Mouse (Mus musculus): ENCODE results near the gene Thap8. TPM values are rescaled to one million over a fixed set of nuclear protein-coding genes. Genes with fewer than 3 reads are reported as not detected.

Gene Thap8
- polyA plus RNA-seq (2015; fragmentation: Nextera tagmentation; extraction: Ambion mirVana): 0.25 and 0.53 TPM in 2 replicates

DNA sequence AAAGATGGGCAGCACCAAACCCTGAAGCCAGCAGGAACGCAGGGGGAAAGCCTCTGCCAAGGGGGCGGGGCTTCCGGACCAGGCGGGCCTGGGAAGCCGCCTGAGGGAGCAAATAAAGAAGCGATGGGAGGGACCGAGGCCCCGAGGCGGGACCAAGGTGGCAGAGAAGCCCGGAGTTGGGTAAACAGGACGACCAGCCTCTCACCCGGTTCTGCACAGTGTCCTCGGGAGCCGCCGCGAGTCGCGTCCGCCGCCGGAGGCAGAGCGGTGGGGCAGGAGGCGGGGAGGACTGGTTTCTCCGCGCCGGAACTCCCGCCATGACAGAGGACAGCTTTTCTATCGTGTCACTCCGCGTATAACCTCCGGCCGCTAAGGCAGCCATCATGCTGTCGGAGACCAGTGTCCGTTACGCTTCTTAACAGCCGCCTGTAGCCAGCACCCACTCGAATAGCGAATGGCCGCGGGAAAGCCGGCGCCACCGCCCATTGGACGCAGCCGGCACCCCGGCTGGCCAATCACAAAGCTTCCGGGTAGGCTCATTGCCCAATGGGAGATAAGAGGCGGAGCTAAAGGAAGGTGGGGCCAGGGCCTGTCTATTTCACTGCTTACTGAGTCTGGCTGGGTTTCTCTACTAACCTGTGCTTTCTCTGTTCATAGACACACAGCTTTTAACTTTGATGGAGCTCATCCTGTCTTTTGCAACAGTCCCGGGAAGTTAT is at the start of gene Thap8, which contains the start of gene Wdr62:
Gene Thap8, plus strand, starts transcription at position 144 of the 719 bp plus-strand sequence.
Gene Wdr62, minus strand, starts transcription at position 469 of the 719 bp plus-strand sequence.
- under 1% methylated on average over 49 of the region's 49 CpGs for WGBS
- no peaks in the 10 kb centered on the region for H3K27me3 ChIP-seq (ENCODE audit: control insufficient read depth, insufficient read depth, low read length)
- peak within 1 kb of the TSS; percentile 86 for H3K4me3 ChIP-seq (replicated peaks; ENCODE audit: low read length)
- H3K9me3 ChIP-seq (replicated peaks; ENCODE audit: control insufficient read depth, low read length): no peaks in the 10 kb centered on the region
- H3K4me2 ChIP-seq (ENCODE audit: low read depth, low read length): peak within 1 kb of the TSS; percentile 96
- peak; percentile 96 for ATAC-seq (ENCODE audit: insufficient read depth, low FRiP score)
- 0 out of 2 replicates have a peak, but pooled peaks cover 3% of the 10 kb centered on the region for H3K4me1 ChIP-seq (ENCODE audit: control insufficient read depth, insufficient read depth, low read length)
- peak within 1 kb of the TSS; percentile 99 for H3K27ac ChIP-seq (ENCODE audit: low read length)
- H3K36me3 ChIP-seq (ENCODE audit: control insufficient read depth, insufficient read depth, low read length): no peaks in the 10 kb centered on the region
- H3K9ac ChIP-seq (ENCODE audit: low read length): peak within 1 kb of the TSS; percentile 68

DNA sequence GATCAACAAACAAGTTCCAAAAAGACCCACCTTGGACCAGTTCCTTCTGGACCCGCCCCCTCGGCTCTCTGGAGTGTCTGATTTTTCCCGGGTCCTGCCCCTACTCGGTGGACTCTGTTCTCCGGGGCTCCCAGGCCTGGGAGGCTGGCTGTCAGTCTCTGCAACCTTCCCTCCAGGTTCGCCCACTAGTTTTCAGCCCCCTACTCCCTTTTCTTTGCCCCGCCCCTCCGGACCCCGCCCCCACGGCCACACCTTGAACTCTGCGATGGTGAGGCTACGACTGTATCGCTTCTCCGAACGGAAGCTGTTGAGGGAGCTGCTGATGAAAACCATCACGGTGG is 48.6 kb upstream of the Thap8 start:
- ATAC-seq (ENCODE audit: insufficient read depth, low FRiP score): no peak
- Histone ChIP-seq H3K36me3 (ENCODE audit: control insufficient read depth, insufficient read depth, low read length) (peaks cover 9% of the 10 kb centered on the region; the same call in 1 of the 2 replicates), H3K27ac (ENCODE audit: low read length) (no peak overlapping the region; the same call in 1 of the 2 replicates), H3K4me2 (ENCODE audit: low read depth, low read length) (peak overlapping the region; percentile 82), H3K9me3 (replicated peaks; ENCODE audit: control insufficient read depth, low read length) (no peaks in the 10 kb centered on the region), H3K27me3 (ENCODE audit: control insufficient read depth, insufficient read depth, low read length) (no peaks in the 10 kb centered on the region), H3K4me3 (replicated peaks; ENCODE audit: low read length) (peak overlapping the region; percentile 83), H3K4me1 (ENCODE audit: control insufficient read depth, insufficient read depth, low read length) (peaks cover 14% of the 10 kb centered on the region), H3K9ac (ENCODE audit: low read length) (peak overlapping the region; percentile 81)
- WGBS: 0% methylated on average over 16 of the region's 16 CpGs

DNA sequence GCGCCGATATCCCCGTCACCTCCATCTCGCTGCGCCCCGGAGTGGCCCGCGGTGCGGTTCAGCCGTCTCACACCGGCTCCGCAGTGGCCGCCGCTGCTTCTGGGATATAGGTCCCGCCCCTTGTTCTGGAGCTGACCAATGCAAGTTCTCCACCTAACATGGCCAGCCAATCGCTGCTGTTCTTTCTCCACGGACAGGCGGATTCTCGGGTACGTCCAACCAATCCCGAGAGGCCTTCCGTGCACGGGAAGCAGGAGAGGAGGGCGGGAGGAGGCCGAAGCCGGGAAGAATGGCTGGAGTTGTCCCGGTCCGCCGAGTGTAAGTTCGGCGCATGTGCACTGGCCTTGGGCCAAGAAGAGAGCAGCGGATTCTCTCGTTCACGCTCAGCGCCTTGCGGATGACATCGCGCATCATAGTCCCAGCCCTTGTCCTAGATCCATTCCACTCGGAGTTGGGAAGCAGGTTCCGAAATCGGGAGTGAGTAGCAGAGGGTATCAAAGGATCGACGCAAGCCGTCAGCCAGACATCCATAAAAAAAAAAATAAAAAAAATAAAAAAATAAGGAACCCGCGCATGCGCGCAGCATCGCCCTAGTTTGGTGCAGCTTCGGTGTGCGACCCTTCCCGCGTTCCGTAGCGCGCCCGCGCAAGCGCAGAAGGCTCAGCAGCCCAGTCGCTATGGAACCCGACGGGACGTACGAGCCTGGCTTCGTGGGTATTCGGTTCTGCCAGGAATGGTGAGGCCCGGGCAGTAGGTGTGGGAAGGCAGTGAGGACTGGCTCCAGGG is 48.0 kb upstream of the Thap8 start, which contains the start of the genes Polr2i and Tbcb:
Gene Polr2i, plus strand, starts transcription at position 280 of the 786 bp plus-strand sequence.
Gene Tbcb, minus strand, starts transcription at position 604 of the 786 bp plus-strand sequence.
- peaks cover 4% of the 10 kb centered on the region; the same call in 1 of the 2 replicates for H3K36me3 ChIP-seq (ENCODE audit: control insufficient read depth, insufficient read depth, low read length)
- no peaks in the 10 kb centered on the region for H3K27me3 ChIP-seq (ENCODE audit: control insufficient read depth, insufficient read depth, low read length)
- peak; percentile 96 for ATAC-seq (ENCODE audit: insufficient read depth, low FRiP score)
- peaks cover 14% of the 10 kb centered on the region for H3K4me1 ChIP-seq (ENCODE audit: control insufficient read depth, insufficient read depth, low read length)
- under 1% methylated on average over 67 of the region's 67 CpGs for WGBS
- peak within 1 kb of the TSS; percentile 97 for H3K27ac ChIP-seq (ENCODE audit: low read length)
- H3K9ac ChIP-seq (ENCODE audit: low read length): peak within 1 kb of the TSS; percentile 84
- peak within 1 kb of the TSS; percentile 83 for H3K4me3 ChIP-seq (replicated peaks; ENCODE audit: low read length)
- H3K4me2 ChIP-seq (ENCODE audit: low read depth, low read length): peak within 1 kb of the TSS; percentile 82
- no peaks in the 10 kb centered on the region for H3K9me3 ChIP-seq (replicated peaks; ENCODE audit: control insufficient read depth, low read length)

DNA sequence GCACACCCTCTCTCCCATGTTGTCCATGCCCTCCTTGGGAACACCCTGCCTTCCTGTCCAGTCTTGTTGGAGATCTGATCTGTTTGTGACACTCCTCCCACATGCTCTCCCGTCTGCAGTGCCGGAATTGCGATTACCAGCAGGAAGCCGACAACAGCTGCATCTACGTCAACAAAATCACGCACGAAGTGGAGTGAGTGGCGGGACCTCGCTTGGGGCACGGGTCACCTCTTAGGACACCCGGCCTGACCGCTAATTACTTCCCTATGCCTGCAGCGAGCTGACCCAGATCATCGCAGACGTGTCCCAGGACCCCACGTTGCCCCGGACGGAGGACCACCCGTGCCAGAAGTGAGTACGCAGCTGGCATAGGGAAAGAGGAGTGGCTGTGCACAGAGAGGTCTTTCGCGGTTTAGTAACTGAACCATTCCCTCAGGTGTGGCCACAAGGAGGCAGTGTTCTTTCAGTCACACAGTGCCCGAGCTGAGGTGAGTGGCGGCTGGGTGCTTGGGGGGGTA is 47.2 kb upstream of the Thap8 start:
- no peaks in the 10 kb centered on the region for H3K9me3 ChIP-seq (replicated peaks; ENCODE audit: control insufficient read depth, low read length)
- peak overlapping the region; percentile 83 for H3K4me3 ChIP-seq (replicated peaks; ENCODE audit: low read length)
- peaks cover 14% of the 10 kb centered on the region for H3K4me1 ChIP-seq (ENCODE audit: control insufficient read depth, insufficient read depth, low read length)
- no peaks in the 10 kb centered on the region for H3K27me3 ChIP-seq (ENCODE audit: control insufficient read depth, insufficient read depth, low read length)
- ATAC-seq (ENCODE audit: insufficient read depth, low FRiP score): peak; percentile 9; the same call in 1 of the 2 replicates
- 3% methylated on average over 24 of the region's 24 CpGs for WGBS
- H3K27ac ChIP-seq (ENCODE audit: low read length): peak overlapping the region; percentile 97
- no peaks in the 10 kb centered on the region for H3K36me3 ChIP-seq (ENCODE audit: control insufficient read depth, insufficient read depth, low read length)
- H3K9ac ChIP-seq (ENCODE audit: low read length): peak overlapping the region; percentile 84
- peak overlapping the region; percentile 81 for H3K4me2 ChIP-seq (ENCODE audit: low read depth, low read length)

DNA sequence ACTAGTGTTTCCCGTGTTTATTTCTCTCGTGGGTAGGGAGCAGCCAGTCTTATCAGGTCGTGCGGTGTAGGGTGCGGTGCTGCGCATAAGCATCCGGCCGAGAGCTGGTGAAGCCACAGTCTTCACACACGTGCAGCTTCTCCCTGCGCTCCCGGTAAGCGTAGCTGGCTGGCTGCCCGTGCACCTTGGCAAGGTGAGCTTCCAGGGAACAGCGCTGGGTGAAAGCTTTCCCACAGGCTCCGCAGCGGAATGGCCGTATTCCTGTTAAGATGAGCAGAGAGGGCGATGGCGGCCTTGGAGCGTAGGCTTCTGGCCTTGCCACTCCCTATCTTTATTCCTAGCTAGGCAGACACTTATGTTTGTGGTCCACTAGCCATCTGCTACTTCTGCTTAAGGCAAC is 46.5 kb upstream of the Thap8 start:
- no peak for ATAC-seq (ENCODE audit: insufficient read depth, low FRiP score)
- no peak overlapping the region for H3K27ac ChIP-seq (ENCODE audit: low read length)
- no peaks in the 10 kb centered on the region for H3K27me3 ChIP-seq (ENCODE audit: control insufficient read depth, insufficient read depth, low read length)
- WGBS: 84% methylated on average over 20 of the region's 20 CpGs
- H3K4me1 ChIP-seq (ENCODE audit: control insufficient read depth, insufficient read depth, low read length): peaks cover 14% of the 10 kb centered on the region
- H3K9me3 ChIP-seq (replicated peaks; ENCODE audit: control insufficient read depth, low read length): no peaks in the 10 kb centered on the region
- peak overlapping the region; percentile 81 for H3K4me2 ChIP-seq (ENCODE audit: low read depth, low read length)
- H3K9ac ChIP-seq (ENCODE audit: low read length): no peak overlapping the region
- H3K36me3 ChIP-seq (ENCODE audit: control insufficient read depth, insufficient read depth, low read length): no peaks in the 10 kb centered on the region
- H3K4me3 ChIP-seq (replicated peaks; ENCODE audit: low read length): no peak overlapping the region

DNA sequence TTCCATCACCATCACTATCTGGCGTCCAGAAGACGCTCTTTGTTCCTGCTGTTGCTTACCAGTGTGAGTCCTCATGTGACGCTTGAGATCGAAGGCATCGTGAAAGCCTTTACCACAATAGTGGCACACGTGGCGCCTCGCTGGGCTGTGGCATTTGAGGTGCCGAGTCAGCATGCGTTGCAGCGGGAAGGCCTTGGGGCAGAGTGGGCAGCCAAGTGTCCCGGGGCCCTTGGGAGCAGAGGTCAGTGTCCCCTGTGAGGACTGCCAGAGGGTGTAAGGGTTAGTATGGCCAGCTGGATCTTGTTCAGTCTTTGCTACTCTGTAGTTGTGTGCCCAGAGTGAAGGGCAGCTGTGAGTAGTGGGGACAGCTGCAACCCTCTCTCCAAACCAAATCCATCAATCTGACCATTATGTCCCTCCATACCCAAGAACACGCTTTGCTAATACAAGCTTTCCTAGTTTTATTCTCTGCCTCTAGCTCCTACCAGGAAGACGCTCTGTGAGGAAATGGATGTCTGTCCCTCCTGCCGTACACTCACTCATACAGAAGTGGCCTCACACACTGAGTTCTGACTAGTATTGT is 45.5 kb upstream of the Thap8 start:
- Histone ChIP-seq H3K4me3 (replicated peaks; ENCODE audit: low read length) (no peak overlapping the region), H3K27ac (ENCODE audit: low read length) (no peak overlapping the region), H3K27me3 (ENCODE audit: control insufficient read depth, insufficient read depth, low read length) (no peaks in the 10 kb centered on the region), H3K36me3 (ENCODE audit: control insufficient read depth, insufficient read depth, low read length) (no peaks in the 10 kb centered on the region), H3K4me2 (ENCODE audit: low read depth, low read length) (no peak overlapping the region), H3K4me1 (ENCODE audit: control insufficient read depth, insufficient read depth, low read length) (peaks cover 14% of the 10 kb centered on the region), H3K9me3 (replicated peaks; ENCODE audit: control insufficient read depth, low read length) (no peaks in the 10 kb centered on the region), H3K9ac (ENCODE audit: low read length) (no peak overlapping the region)
- WGBS: 87% methylated on average over 15 of the region's 15 CpGs
- no peak for ATAC-seq (ENCODE audit: insufficient read depth, low FRiP score)

DNA sequence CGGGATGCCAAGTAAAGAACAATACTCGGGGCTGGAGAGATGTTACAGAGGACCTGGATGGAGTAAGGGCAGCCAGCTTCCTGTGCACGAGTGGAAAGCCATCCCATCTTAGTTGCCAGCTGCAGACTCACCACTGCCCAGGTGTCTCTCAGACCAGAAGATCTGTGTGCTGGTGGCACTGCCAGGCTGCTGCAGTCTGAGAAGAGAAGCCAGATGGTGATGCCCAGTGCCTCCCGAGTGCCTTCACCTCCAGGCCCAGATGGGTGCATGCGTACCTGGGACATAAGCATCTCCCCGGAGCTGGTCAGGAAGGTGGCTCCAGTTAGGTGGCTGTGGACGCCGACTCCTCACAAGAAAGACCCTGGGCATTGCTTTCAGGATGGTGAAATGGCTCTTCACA is 44.8 kb upstream of the Thap8 start:
- H3K4me2 ChIP-seq (ENCODE audit: low read depth, low read length): no peak overlapping the region
- no peak overlapping the region for H3K9ac ChIP-seq (ENCODE audit: low read length)
- H3K36me3 ChIP-seq (ENCODE audit: control insufficient read depth, insufficient read depth, low read length): no peaks in the 10 kb centered on the region
- WGBS: 88% methylated on average over 8 of the region's 8 CpGs
- H3K4me1 ChIP-seq (ENCODE audit: control insufficient read depth, insufficient read depth, low read length): peaks cover 14% of the 10 kb centered on the region
- no peak overlapping the region for H3K4me3 ChIP-seq (replicated peaks; ENCODE audit: low read length)
- no peaks in the 10 kb centered on the region for H3K9me3 ChIP-seq (replicated peaks; ENCODE audit: control insufficient read depth, low read length)
- ATAC-seq (ENCODE audit: insufficient read depth, low FRiP score): no peak
- H3K27me3 ChIP-seq (ENCODE audit: control insufficient read depth, insufficient read depth, low read length): no peaks in the 10 kb centered on the region
- H3K27ac ChIP-seq (ENCODE audit: low read length): no peak overlapping the region

DNA sequence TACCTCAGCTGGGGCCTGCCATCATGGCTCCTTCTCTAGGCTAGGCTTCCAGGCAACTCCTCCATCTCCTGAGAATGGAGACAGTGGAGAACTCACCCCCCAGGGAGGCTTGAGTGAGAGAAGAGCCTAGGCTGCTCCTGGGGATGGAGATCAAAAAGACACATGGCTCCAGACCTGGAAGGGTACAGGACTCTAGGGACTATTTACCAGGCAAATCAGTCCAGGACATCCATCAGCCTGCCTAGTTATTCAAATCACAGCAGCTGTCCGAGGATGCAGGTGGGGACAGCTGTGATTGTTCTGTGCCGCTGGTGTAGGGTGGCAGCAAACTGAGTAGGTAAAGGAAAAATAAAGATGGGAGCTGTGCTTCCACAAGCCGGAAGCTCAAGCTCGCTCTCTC is 44.3 kb upstream of the Thap8 start, which contains the start of gene Ovol3:
Gene Ovol3, minus strand, starts transcription at position 101 of the 400 bp plus-strand sequence.
- no peak for ATAC-seq (ENCODE audit: insufficient read depth, low FRiP score)
- Histone ChIP-seq H3K36me3 (ENCODE audit: control insufficient read depth, insufficient read depth, low read length) (no peaks in the 10 kb centered on the region), H3K27ac (ENCODE audit: low read length) (no peak within 1 kb of the TSS)

More for the DNA sequence above, 44.3 kb upstream of the Thap8 start, which contains the start of gene Ovol3:
- Histone ChIP-seq H3K9me3 (replicated peaks; ENCODE audit: control insufficient read depth, low read length) (no peaks in the 10 kb centered on the region), H3K9ac (ENCODE audit: low read length) (no peak within 1 kb of the TSS), H3K27me3 (ENCODE audit: control insufficient read depth, insufficient read depth, low read length) (no peaks in the 10 kb centered on the region), H3K4me1 (ENCODE audit: control insufficient read depth, insufficient read depth, low read length) (peaks cover 14% of the 10 kb centered on the region), H3K4me2 (ENCODE audit: low read depth, low read length) (no peak within 1 kb of the TSS), H3K4me3 (replicated peaks; ENCODE audit: low read length) (no peak within 1 kb of the TSS)
- 77% methylated on average over 4 of the region's 4 CpGs for WGBS
